Mouse (Mus musculus) ES-Bruce4 (cell line): ENCODE measurements around the gene Ankrd40.

Experiments
- EP300 ChIP-seq: IDR thresholded peaks from 2 replicates; pipeline ENCODE4 v1.6.1; 2011; ENCODE audit warnings: low read depth, low read length; ENCODE audit not compliant: insufficient read depth
- POLR2A ChIP-seq: IDR thresholded peaks from one replicate; pipeline ENCODE4 v1.8.1; 2011; ENCODE audit warnings: low read length; ENCODE audit not compliant: insufficient read depth

DNA sequence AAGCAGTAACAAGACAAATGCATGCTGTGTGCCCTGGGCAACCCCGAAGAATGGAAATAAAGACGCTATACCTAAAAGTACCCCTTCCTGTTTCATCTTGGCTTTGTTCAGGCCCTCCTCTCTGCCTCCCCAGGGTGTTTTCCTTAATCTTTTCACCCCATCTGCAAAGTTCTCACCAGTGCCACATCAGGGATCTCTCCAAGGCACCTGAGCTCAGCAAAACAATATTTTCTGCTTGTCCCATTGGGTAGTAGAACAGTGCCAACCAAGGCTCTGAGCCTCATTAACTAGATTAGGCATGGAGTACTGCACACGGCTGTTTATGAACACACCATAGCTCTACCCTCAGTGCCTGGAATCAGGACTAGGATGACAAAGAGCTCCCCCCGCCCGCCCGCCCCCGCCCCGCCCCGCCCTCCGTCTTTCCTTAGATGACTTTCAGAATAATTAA lies 815 bp upstream of the Ankrd40 start:
- TF ChIP-seq POLR2A (no peak), EP300 (no peak)
